Mouse (Mus musculus) limb, embryonic 11.5 days (tissue): ENCODE measurements around the gene Gm17651. TPM values are rescaled to one million over a fixed set of nuclear protein-coding genes. Genes with fewer than 3 reads are reported as not detected.

Experiments used
- ATAC-seq: fragments of 200-750 bp; cut with Nextera tagmentation; 2 replicates; pipeline ENCODE4 v1.8.0; 2017; ENCODE audit warnings: low read depth; ENCODE audit not compliant: insufficient number of reproducible peaks, low FRiP score, low TSS enrichment
- DNase-seq: peaks from one replicate; pipeline ENCODE4 v3.0.0-alpha.2; 2015; ENCODE audit warnings: low spot score
- H3K27ac ChIP-seq: fragments of 300-500 bp; sonication (generic); replicated peaks from 2 replicates; pipeline ENCODE4 v1.5.1; 2014; ENCODE audit warnings: low read depth, mild to moderate bottlenecking, low read length
- H3K27me3 ChIP-seq: fragments of 300-500 bp; sonication (generic); 2 replicates; pipeline ENCODE4 v1.6.1; 2014; ENCODE audit warnings: mild to moderate bottlenecking, low read length, mixed read lengths; ENCODE audit not compliant: control insufficient read depth, insufficient read depth
- H3K36me3 ChIP-seq: fragments of 300-500 bp; sonication (generic); 2 replicates; pipeline ENCODE4 v1.6.1; 2014; ENCODE audit warnings: mild to moderate bottlenecking, low read length, moderate library complexity, mixed read lengths; ENCODE audit not compliant: control insufficient read depth, insufficient read depth
- H3K4me1 ChIP-seq: fragments of 300-500 bp; sonication (generic); 2 replicates; pipeline ENCODE4 v1.6.1; 2014; ENCODE audit warnings: low read length, mixed read lengths; ENCODE audit not compliant: control insufficient read depth, insufficient read depth
- H3K4me2 ChIP-seq: fragments of 300-500 bp; sonication (generic); 2 replicates; pipeline ENCODE4 v1.6.1; 2014; ENCODE audit warnings: low read depth, mild to moderate bottlenecking, moderate library complexity; ENCODE audit not compliant: severe bottlenecking
- H3K4me3 ChIP-seq: fragments of 300-500 bp; sonication (generic); 2 replicates; pipeline ENCODE4 v1.5.1; 2014; ENCODE audit warnings: low read depth, low read length
- H3K9ac ChIP-seq: fragments of 300-500 bp; sonication (generic); 2 replicates; pipeline ENCODE4 v1.6.1; 2014; ENCODE audit warnings: mild to moderate bottlenecking, low read length
- H3K9me3 ChIP-seq: fragments of 300-500 bp; sonication (generic); 2 replicates; pipeline ENCODE4 v1.6.1; 2016; ENCODE audit warnings: low read length; ENCODE audit not compliant: control insufficient read depth
- WGBS: fragments of 180-500 bp; shearing (Covaris S2); extraction: QIAGEN DNeasy Blood & Tissue Kit; methylation state at CpG from one replicate; pipeline ENCODE4 v1.1.7; 2014; 5-methylcytosine and 5-hydroxymethylcytosine counted together
- polyA plus RNA-seq: library from polyadenylated mRNA; unstranded; fragments of >200 nt; fragmentation: Nextera tagmentation; extraction: Ambion mirVana; gene quantifications from 2 replicates; pipeline ENCODE4 v1.2.1, GENCODE M21; 2014

Gene Gm17651
- polyA plus RNA-seq, 1 experiment from 2014 or later = not detected

DNA sequence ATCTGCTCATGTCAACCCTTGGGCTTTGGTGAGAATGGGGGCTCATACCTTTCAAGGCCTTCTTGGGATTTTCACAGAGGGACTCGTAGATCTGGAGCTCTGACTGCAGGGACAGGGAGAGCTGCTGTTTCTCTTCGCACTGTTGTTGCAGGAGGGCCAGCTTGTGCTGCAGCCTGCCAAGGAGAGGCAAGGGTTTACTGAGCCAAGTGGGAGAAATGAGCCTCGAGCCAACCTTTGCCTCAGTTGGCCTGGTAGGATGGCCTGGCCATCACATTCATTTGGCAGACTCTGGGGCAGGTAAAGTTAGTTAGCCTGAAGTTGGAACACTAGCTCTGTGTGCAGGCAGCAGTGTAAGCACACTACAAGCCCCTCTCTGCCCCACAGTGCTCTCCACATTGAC is 24.6 kb upstream of the Gm17651 start:
- H3K4me3 ChIP-seq = no peak overlapping the region
- no peaks in the 10 kb centered on the region for H3K27me3 ChIP-seq
- H3K36me3 ChIP-seq = no peaks in the 10 kb centered on the region
- 84% methylated on average over 3 of the region's 3 CpGs for WGBS
- no peak overlapping the region for H3K27ac ChIP-seq
- ATAC-seq (no peak), DNase-seq (no peak)
- no peaks in the 10 kb centered on the region for H3K9me3 ChIP-seq
- no peak overlapping the region for H3K9ac ChIP-seq
- no peak overlapping the region for H3K4me2 ChIP-seq
- H3K4me1 ChIP-seq = no peaks in the 10 kb centered on the region

GRCm38 (mm10) chr3:97697291-97697690 is 22.8 kb upstream of the Gm17651 start:
- H3K36me3 ChIP-seq = no peaks in the 10 kb centered on the region
- WGBS = 78% methylated on average over 9 of the region's 9 CpGs

GRCm38 (mm10) chr3:97696866-97697265 is 22.4 kb upstream of the Gm17651 start:
- no peak overlapping the region for H3K4me2 ChIP-seq
- H3K4me1 ChIP-seq = no peaks in the 10 kb centered on the region
- H3K36me3 ChIP-seq = no peaks in the 10 kb centered on the region
- H3K4me3 ChIP-seq = no peak overlapping the region
- ATAC-seq (no peak), DNase-seq (no peak)
- no peaks in the 10 kb centered on the region for H3K27me3 ChIP-seq
- H3K9ac ChIP-seq = no peak overlapping the region
- 84% methylated on average over 9 of the region's 9 CpGs for WGBS
- no peak overlapping the region for H3K27ac ChIP-seq
- H3K9me3 ChIP-seq = no peaks in the 10 kb centered on the region

More at GRCm38 (mm10) chr3:97697291-97697690, 22.8 kb upstream of the Gm17651 start:
- H3K4me1 ChIP-seq = no peaks in the 10 kb centered on the region
- no peak overlapping the region for H3K9ac ChIP-seq
- no peak overlapping the region for H3K4me3 ChIP-seq
- DNase-seq = no peak
- H3K4me2 ChIP-seq = no peak overlapping the region
- no peak for ATAC-seq
- no peaks in the 10 kb centered on the region for H3K9me3 ChIP-seq
- no peak overlapping the region for H3K27ac ChIP-seq
- H3K27me3 ChIP-seq = no peaks in the 10 kb centered on the region

DNA sequence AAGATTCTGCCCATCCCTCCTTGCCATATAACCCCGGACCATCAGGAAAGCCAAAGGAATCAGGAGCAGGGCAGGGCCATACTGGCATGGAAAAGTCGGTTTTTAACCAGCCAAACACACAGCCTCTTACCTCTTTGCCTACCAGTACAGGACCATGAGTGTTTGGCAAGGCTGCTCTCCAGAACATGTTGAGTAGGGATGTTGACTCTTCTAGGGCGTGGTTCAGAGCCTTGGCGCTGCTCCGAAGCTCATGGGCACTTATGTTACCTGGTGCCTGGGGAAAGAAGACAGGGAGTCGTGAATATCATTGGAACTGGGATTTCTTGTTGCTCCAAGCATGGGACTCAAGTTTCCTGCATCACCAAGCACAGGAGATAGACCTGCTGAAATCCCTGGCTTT is 19.3 kb upstream of the Gm17651 start:
- 88% methylated on average over 6 of the region's 6 CpGs for WGBS
- no peak for DNase-seq

GRCm38 (mm10) chr3:97691443-97692017 is 17.0 kb upstream of the Gm17651 start:
- Histone ChIP-seq H3K4me2 (no peak overlapping the region), H3K4me3 (no peak overlapping the region), H3K4me1 (no peaks in the 10 kb centered on the region), H3K27ac (no peak overlapping the region), H3K27me3 (no peaks in the 10 kb centered on the region), H3K9me3 (no peaks in the 10 kb centered on the region), H3K9ac (no peak overlapping the region), H3K36me3 (no peaks in the 10 kb centered on the region)
- DNase-seq = no peak
- 77% methylated on average over 12 of the region's 12 CpGs for WGBS
- no peak for ATAC-seq

More for the DNA sequence above, 19.3 kb upstream of the Gm17651 start:
- Histone ChIP-seq H3K9me3 (no peaks in the 10 kb centered on the region), H3K4me2 (no peak overlapping the region), H3K27me3 (no peaks in the 10 kb centered on the region), H3K4me3 (no peak overlapping the region), H3K9ac (no peak overlapping the region), H3K36me3 (no peaks in the 10 kb centered on the region), H3K4me1 (no peaks in the 10 kb centered on the region), H3K27ac (no peak overlapping the region)
- no peak for ATAC-seq

- Histone ChIP-seq H3K9ac (no peak overlapping the region), H3K4me3 (no peak overlapping the region), H3K4me2 (no peak overlapping the region), H3K9me3 (no peaks in the 10 kb centered on the region), H3K27ac (no peak overlapping the region), H3K4me1 (no peaks in the 10 kb centered on the region), H3K36me3 (no peaks in the 10 kb centered on the region), H3K27me3 (no peaks in the 10 kb centered on the region)
- ATAC-seq = no peak
- no peak for DNase-seq
- WGBS = 52% methylated on average over 7 of the region's 7 CpGs
Measured at GRCm38 (mm10) chr3:97690590-97690989, 16.1 kb upstream of the Gm17651 start.

DNA sequence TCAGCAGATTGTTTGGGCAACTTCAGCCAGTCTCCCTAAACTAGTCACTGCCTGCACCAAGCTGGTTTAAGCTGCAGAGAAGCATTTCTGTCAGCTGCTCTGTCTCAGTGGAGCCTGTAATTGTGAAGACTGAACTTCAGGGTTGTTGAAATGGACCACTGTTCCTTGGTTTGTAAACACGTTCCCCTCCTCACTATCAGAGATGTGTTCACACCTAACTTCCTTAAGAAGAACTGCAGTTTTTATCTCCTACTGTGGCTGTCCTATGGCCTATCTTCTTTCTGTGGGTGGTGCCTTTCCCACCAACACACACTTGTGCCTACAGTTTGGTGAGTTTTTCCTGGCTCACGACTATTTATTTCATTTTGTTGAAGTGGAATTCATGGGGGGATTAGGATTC is 14.8 kb upstream of the Gm17651 start:
- WGBS = 68% methylated on average over 2 of the region's 2 CpGs

DNA sequence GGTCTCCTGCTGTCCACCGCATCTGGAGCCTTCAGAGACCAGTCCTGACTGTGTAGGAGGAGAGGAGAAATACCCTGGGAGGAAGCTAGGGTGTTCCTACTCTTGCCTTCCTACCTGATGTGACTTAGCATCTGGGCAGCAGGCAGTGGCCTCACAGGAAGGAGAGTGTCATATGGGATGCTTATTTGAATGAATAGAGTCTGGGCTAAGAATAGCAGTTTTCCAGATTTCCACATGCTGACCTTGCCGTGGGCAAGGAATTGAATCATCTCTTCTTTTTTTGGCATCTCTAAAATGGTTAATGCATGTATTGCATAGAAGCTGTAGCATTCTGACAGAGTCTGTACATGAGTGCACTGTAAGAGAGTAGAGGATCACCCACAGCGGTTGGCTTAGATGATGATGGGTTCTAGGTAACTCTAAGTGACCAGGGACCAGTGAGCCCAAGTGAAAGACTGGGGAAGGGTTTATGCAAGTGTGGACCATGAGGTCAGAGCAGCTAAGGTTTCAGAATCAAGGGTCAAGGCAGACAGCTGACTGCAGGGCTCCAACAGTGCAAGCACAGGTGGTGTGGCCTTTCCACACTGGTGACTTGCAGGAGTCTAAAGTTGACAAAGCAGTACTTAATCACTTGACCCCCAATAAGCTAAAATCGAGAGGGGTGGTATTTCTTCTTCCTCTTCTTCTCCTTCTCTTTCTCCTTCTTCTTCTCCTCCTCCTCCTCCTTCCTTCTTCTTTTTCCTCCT is 12.1 kb upstream of the Gm17651 start:
- no peaks in the 10 kb centered on the region for H3K36me3 ChIP-seq
- H3K4me3 ChIP-seq = no peak overlapping the region
- no peaks in the 10 kb centered on the region for H3K9me3 ChIP-seq
- no peak overlapping the region for H3K27ac ChIP-seq
- 0 out of 2 replicates have a peak, but pooled peaks cover 4% of the 10 kb centered on the region for H3K27me3 ChIP-seq
- 79% methylated on average over 4 of the region's 4 CpGs for WGBS
- DNase-seq (no peak), ATAC-seq (no peak)
- H3K4me1 ChIP-seq = peaks cover 3% of the 10 kb centered on the region; the same call in 1 of the 2 replicates
- H3K9ac ChIP-seq = no peak overlapping the region
- no peak overlapping the region for H3K4me2 ChIP-seq

More for the DNA sequence above, 14.8 kb upstream of the Gm17651 start:
- ATAC-seq (no peak), DNase-seq (no peak)
- no peaks in the 10 kb centered on the region for H3K4me1 ChIP-seq
- no peak overlapping the region for H3K9ac ChIP-seq
- H3K4me3 ChIP-seq = no peak overlapping the region
- H3K36me3 ChIP-seq = no peaks in the 10 kb centered on the region
- no peaks in the 10 kb centered on the region for H3K27me3 ChIP-seq
- no peak overlapping the region for H3K27ac ChIP-seq
- H3K9me3 ChIP-seq = no peaks in the 10 kb centered on the region
- no peak overlapping the region for H3K4me2 ChIP-seq
